In genomic region chr17:47568389-47568788, GRCm38 (mm10) we compare ENCODE assay signal across 16 mouse cellular contexts. TPM values are rescaled to one million over a fixed set of nuclear protein-coding genes. Genes with fewer than 3 reads are reported as not detected.
A peak's percentile ranks its signal among the peaks of the same experiment; 100 is the strongest.
DNase-seq lines count a peak whose midpoint lies in the region; ATAC-seq and TF ChIP-seq lines count a peak whose summit lies in the region.
"Had no signal": no experiment of that assay in that cellular context is flagged by ENCODE, and none has a peak within 500 bp of the region (broad histone marks: within the 10 kb centered on the region; RNA-seq: fewer than 3 reads in every experiment).

No protein-coding gene starts in this region.

- no peaks in the 10 kb centered on the region for H3K9me3 ChIP-seq in intestine, embryonic 16.5 days (ENCODE audit: control insufficient read depth, low read length)
- no peaks in the 10 kb centered on the region for H3K9me3 ChIP-seq in intestine, embryonic 15.5 days
- no peaks in the 10 kb centered on the region for H3K9me3 ChIP-seq in MEL (replicated peaks; ENCODE audit: insufficient read depth, low read length)
- no peaks in the 10 kb centered on the region for H3K9me3 ChIP-seq in liver, postnatal 0 days (ENCODE audit: low read length)
- H3K9me3 ChIP-seq in forebrain, embryonic 15.5 days, result no peaks in the 10 kb centered on the region
- H3K9me3 ChIP-seq: forebrain, embryonic 12.5 days; kidney, embryonic 15.5 days had no signal

- H3K36me3 ChIP-seq in intestine, embryonic 16.5 days (ENCODE audit: control insufficient read depth, insufficient read depth, low read length), result no peaks in the 10 kb centered on the region
- no peaks in the 10 kb centered on the region for H3K36me3 ChIP-seq in intestine, embryonic 15.5 days
- H3K36me3 ChIP-seq in MEL (ENCODE audit: control insufficient read depth in 1 of 2, insufficient read depth in 2 of 2, low read length in 2 of 2), result peaks cover 0 to 17% of the 10 kb centered on the region in 2 experiments; a peak in 2 of 4 replicates
- H3K36me3 ChIP-seq in liver, postnatal 0 days (replicated peaks; ENCODE audit: insufficient read depth, low read length), result peaks cover 4% of the 10 kb centered on the region; the same call in 1 of the 2 replicates
- no peaks in the 10 kb centered on the region for H3K36me3 ChIP-seq in forebrain, embryonic 15.5 days
- H3K36me3 ChIP-seq: forebrain, embryonic 12.5 days; kidney, embryonic 15.5 days had no signal

- peak; percentile 61 to 85; a peak in 3 of 4 replicates for TF ChIP-seq EP300 in MEL (IDR thresholded peaks at IDR 0.05; ENCODE audit: low read depth in 1 of 2, low read length in 2 of 2)
- peak; percentile 94 for TF ChIP-seq EP300 in liver, postnatal 0 days (IDR thresholded peaks at IDR 0.05; ENCODE audit: low read depth)

- 90% methylated on average over 3 of the region's 3 CpGs for WGBS in intestine, embryonic 16.5 days
- 90% methylated on average over 3 of the region's 3 CpGs for WGBS in intestine, embryonic 15.5 days
- WGBS in liver, postnatal 0 days (ENCODE audit: insufficient replicate concordance), result 67% methylated on average over 3 of the region's 3 CpGs
- 95% methylated on average over 3 of the region's 3 CpGs for WGBS in forebrain, embryonic 15.5 days

- no peak for TF ChIP-seq CTCF in MEL (IDR thresholded peaks at IDR 0.05 in 2 of 3, conservative IDR thresholded peaks at IDR 0.05 in 1 of 3; ENCODE audit: control insufficient read depth in 1 of 3, insufficient read depth in 1 of 3, low read depth in 2 of 3, low read length in 3 of 3, poor library complexity in 1 of 3, severe bottlenecking in 1 of 3)
- TF ChIP-seq CTCF in liver, postnatal 0 days (IDR thresholded peaks at IDR 0.05; ENCODE audit: low read depth), result no peak

- H3K4me3 ChIP-seq in intestine, embryonic 16.5 days (ENCODE audit: low read length), result no peak overlapping the region
- no peak overlapping the region for H3K4me3 ChIP-seq in intestine, embryonic 15.5 days (replicated peaks)
- no peak overlapping the region for H3K4me3 ChIP-seq in MEL (ENCODE audit: control insufficient read depth in 1 of 2, insufficient read depth in 1 of 2, low read depth in 2 of 2, low read length in 2 of 2)
- no peak overlapping the region for H3K4me3 ChIP-seq in liver, postnatal 0 days (ENCODE audit: low read depth, low read length)
- no peak overlapping the region for H3K4me3 ChIP-seq in forebrain, embryonic 15.5 days
- H3K4me3 ChIP-seq: forebrain, embryonic 12.5 days; kidney, embryonic 15.5 days had no signal

- no peak overlapping the region for H3K27ac ChIP-seq in intestine, embryonic 16.5 days (ENCODE audit: low read length)
- no peak overlapping the region for H3K27ac ChIP-seq in intestine, embryonic 15.5 days
- peak overlapping the region; percentile 23; the same call in 1 of the 2 replicates for H3K27ac ChIP-seq in MEL (ENCODE audit: control insufficient read depth, low read depth, low read length)
- peak overlapping the region; percentile 62 for H3K27ac ChIP-seq in liver, postnatal 0 days (ENCODE audit: low read depth)
- H3K27ac ChIP-seq in forebrain, embryonic 15.5 days (replicated peaks), result no peak overlapping the region
- H3K27ac ChIP-seq: forebrain, embryonic 12.5 days; macrophage had no signal

- H3K4me2 ChIP-seq in intestine, embryonic 16.5 days (ENCODE audit: low read depth, low read length), result no peak overlapping the region
- H3K4me2 ChIP-seq in intestine, embryonic 15.5 days (replicated peaks), result no peak overlapping the region
- peak overlapping the region; percentile 44 for H3K4me2 ChIP-seq in liver, postnatal 0 days (ENCODE audit: low read depth, low read length)
- H3K4me2 ChIP-seq in forebrain, embryonic 15.5 days (replicated peaks), result no peak overlapping the region
- H3K4me2 ChIP-seq: forebrain, embryonic 12.5 days; kidney, embryonic 15.5 days had no signal

- TF ChIP-seq POLR2A in MEL (IDR thresholded peaks at IDR 0.05; ENCODE audit: control insufficient read depth in 1 of 2, insufficient read depth in 1 of 2, low read depth in 1 of 2, low read length in 2 of 2, poor library complexity in 1 of 2), result no peak

- H3K27me3 ChIP-seq in intestine, embryonic 16.5 days (replicated peaks; ENCODE audit: control insufficient read depth, insufficient read depth, low read length), result no peaks in the 10 kb centered on the region
- H3K27me3 ChIP-seq in intestine, embryonic 15.5 days (replicated peaks), result no peaks in the 10 kb centered on the region
- H3K27me3 ChIP-seq in MEL (ENCODE audit: control insufficient read depth in 1 of 2, insufficient read depth in 2 of 2, low read length in 2 of 2), result no peaks in the 10 kb centered on the region
- H3K27me3 ChIP-seq in liver, postnatal 0 days (ENCODE audit: insufficient read depth, low read length), result no peaks in the 10 kb centered on the region
- H3K27me3 ChIP-seq in forebrain, embryonic 15.5 days, result no peaks in the 10 kb centered on the region
- H3K27me3 ChIP-seq: forebrain, embryonic 12.5 days; kidney, embryonic 15.5 days had no signal

- no peaks in the 10 kb centered on the region for H3K4me1 ChIP-seq in intestine, embryonic 16.5 days (ENCODE audit: control insufficient read depth, insufficient read depth, low read length)
- H3K4me1 ChIP-seq in intestine, embryonic 15.5 days (replicated peaks), result no peaks in the 10 kb centered on the region
- H3K4me1 ChIP-seq in MEL (ENCODE audit: control insufficient read depth in 1 of 2, insufficient read depth in 2 of 2, low read length in 2 of 2), result peaks cover 15 to 20% of the 10 kb centered on the region in 2 experiments
- peaks cover 20% of the 10 kb centered on the region for H3K4me1 ChIP-seq in liver, postnatal 0 days (ENCODE audit: insufficient read depth)
- H3K4me1 ChIP-seq in forebrain, embryonic 15.5 days, result peaks cover 4% of the 10 kb centered on the region
- H3K4me1 ChIP-seq: kidney, embryonic 15.5 days had no signal

- peak; percentile 71 for DNase-seq in MEL (ENCODE audit: low read depth, low spot score)
- no peak for DNase-seq in liver, postnatal 0 days
- no peak for DNase-seq in thymus, postnatal 36 days
- DNase-seq: cerebellum, adult 9-10 months; gastrocnemius, postnatal 14 days; left cerebral cortex, postnatal 4 days; lung, adult 18-20 months; thymus, postnatal 25 days had no signal

- H3K9ac ChIP-seq in intestine, embryonic 16.5 days (ENCODE audit: low read depth, low read length), result no peak overlapping the region
- no peak overlapping the region for H3K9ac ChIP-seq in intestine, embryonic 15.5 days
- H3K9ac ChIP-seq in MEL (ENCODE audit: control insufficient read depth, low read depth, low read length, poor library complexity, severe bottlenecking), result no peak overlapping the region
- H3K9ac ChIP-seq in liver, postnatal 0 days (replicated peaks), result 0 out of 2 replicates have a peak overlapping the region, but pooled peaks have one; percentile 16
- H3K9ac ChIP-seq in forebrain, embryonic 15.5 days (replicated peaks), result no peak overlapping the region
- H3K9ac ChIP-seq: forebrain, embryonic 12.5 days; kidney, embryonic 15.5 days had no signal

- no peaks in the 10 kb centered on the region for H3K79me2 ChIP-seq in MEL (ENCODE audit: control insufficient read depth, insufficient read depth, low read length, poor library complexity)

- peak; percentile 40; the same call in 1 of the 2 replicates for ATAC-seq in intestine, embryonic 16.5 days
- no peak; the same call in 1 of the 2 replicates for ATAC-seq in intestine, embryonic 15.5 days
- peak; percentile 90 for ATAC-seq in erythroid progenitor cell, adult 5-6 weeks (replicated peaks; ENCODE audit: low FRiP score, poor library complexity, severe bottlenecking)
- peak; percentile 86 for ATAC-seq in liver, postnatal 0 days
- ATAC-seq in cerebellum, adult (ENCODE audit: insufficient number of reproducible peaks, low FRiP score, low TSS enrichment), result no peak
- no peak for ATAC-seq in forebrain, embryonic 15.5 days (replicated peaks)

- no peak for TF ChIP-seq RAD21 in MEL (IDR thresholded peaks at IDR 0.05; ENCODE audit: low read depth, low read length)

RNA-seq across cellular contexts. Expression of gene Bysl, which starts 42.9 kb away (rescaled TPM):
- 17.7 and 22.0 TPM in 2 replicates for polyA plus RNA-seq in intestine, embryonic 16.5 days (2015; fragmentation: Nextera tagmentation; extraction: Ambion mirVana)
- 20.1 and 22.4 TPM in 2 replicates for polyA plus RNA-seq in intestine, embryonic 15.5 days (2015; fragmentation: Nextera tagmentation; extraction: Ambion mirVana)
- 60.2 and 69.3 TPM in 2 replicates for total RNA-seq in MEL (2012; rRNA removed)
- 10 to 100 TPM in 1 of 2 experiments, not detected in 1; 85.4 TPM for polyA plus RNA-seq in MEL (2012; ENCODE audit: insufficient read depth in 1 of 2, insufficient read length in 2 of 2, low read depth in 1 of 2, low replicate concordance in 2 of 2, missing spikeins in 1 of 2)
- total RNA-seq in erythroid progenitor cell, adult 5-6 weeks (2015; ENCODE audit: low replicate concordance), result 5.9 and 8.3 TPM in 2 replicates
- total RNA-seq in erythroid progenitor cell, adult 5-6 weeks (2017; ENCODE audit: low replicate concordance), result 8.4 and 10.4 TPM in 2 replicates
- polyA plus RNA-seq in liver, postnatal 0 days (2015; fragmentation: Nextera tagmentation; extraction: Ambion mirVana), result 8.9 and 10.6 TPM in 2 replicates
- 32.5 and 33.8 TPM in 2 replicates for polyA plus RNA-seq in forebrain, embryonic 15.5 days (2015; fragmentation: Nextera tagmentation; extraction: Ambion mirVana)

RNA-seq across cellular contexts. Expression of gene Med20, which starts 43.0 kb away (rescaled TPM):
- 40.4 and 41.4 TPM in 2 replicates for polyA plus RNA-seq in intestine, embryonic 16.5 days (2015; fragmentation: Nextera tagmentation; extraction: Ambion mirVana)
- polyA plus RNA-seq in intestine, embryonic 15.5 days (2015; fragmentation: Nextera tagmentation; extraction: Ambion mirVana), result 39.8 and 41.2 TPM in 2 replicates
- total RNA-seq in MEL (2012; rRNA removed), result 45.9 and 62.6 TPM in 2 replicates
- 10 to 100 TPM in 1 of 2 experiments, not detected in 1; 45.7 TPM for polyA plus RNA-seq in MEL (2012; ENCODE audit: insufficient read depth in 1 of 2, insufficient read length in 2 of 2, low read depth in 1 of 2, low replicate concordance in 2 of 2, missing spikeins in 1 of 2)
- 28.1 and 37.8 TPM in 2 replicates for total RNA-seq in erythroid progenitor cell, adult 5-6 weeks (2015; ENCODE audit: low replicate concordance)
- total RNA-seq in erythroid progenitor cell, adult 5-6 weeks (2017; ENCODE audit: low replicate concordance), result 36.5 and 63.2 TPM in 2 replicates
- polyA plus RNA-seq in liver, postnatal 0 days (2015; fragmentation: Nextera tagmentation; extraction: Ambion mirVana), result 13.5 and 14.4 TPM in 2 replicates
- 45.5 and 50.2 TPM in 2 replicates for polyA plus RNA-seq in forebrain, embryonic 15.5 days (2015; fragmentation: Nextera tagmentation; extraction: Ambion mirVana)

RNA-seq across cellular contexts. Expression of gene Gm20517, which starts 43.0 kb away (rescaled TPM):
- 0.73 and 0.78 TPM in 2 replicates for polyA plus RNA-seq in intestine, embryonic 16.5 days (2015; fragmentation: Nextera tagmentation; extraction: Ambion mirVana)
- polyA plus RNA-seq in intestine, embryonic 15.5 days (2015; fragmentation: Nextera tagmentation; extraction: Ambion mirVana), result 0.54 and 0.88 TPM in 2 replicates
- 1.1 and 2.9 TPM in 2 replicates for total RNA-seq in MEL (2012; rRNA removed)
- 1 to 10 TPM in 1 of 2 experiments, not detected in 1; 1.9 TPM for polyA plus RNA-seq in MEL (2012; ENCODE audit: insufficient read depth in 1 of 2, insufficient read length in 2 of 2, low read depth in 1 of 2, low replicate concordance in 2 of 2, missing spikeins in 1 of 2)
- 11.5 and 13.8 TPM in 2 replicates for total RNA-seq in erythroid progenitor cell, adult 5-6 weeks (2015; ENCODE audit: low replicate concordance)
- 9.5 and 18.9 TPM in 2 replicates for total RNA-seq in erythroid progenitor cell, adult 5-6 weeks (2017; ENCODE audit: low replicate concordance)
- polyA plus RNA-seq in liver, postnatal 0 days (2015; fragmentation: Nextera tagmentation; extraction: Ambion mirVana), result 0.79 and 0.82 TPM in 2 replicates
- polyA plus RNA-seq in forebrain, embryonic 15.5 days (2015; fragmentation: Nextera tagmentation; extraction: Ambion mirVana), result 2.2 and 3.0 TPM in 2 replicates

Comparison
In these comparisons a context has a peak if more than half of its experiments do, and no peak if none do; other contexts are left out.
1. ATAC-seq: peak in intestine, embryonic 16.5 days (single experiment), erythroid progenitor cell, adult 5-6 weeks (single experiment) and liver, postnatal 0 days (single experiment); none in intestine, embryonic 15.5 days (single experiment), cerebellum, adult (single experiment) and forebrain, embryonic 15.5 days (single experiment).
2. H3K27ac ChIP-seq: peak in MEL (single experiment) and liver, postnatal 0 days (single experiment); none in intestine, embryonic 16.5 days (single experiment), intestine, embryonic 15.5 days (single experiment) and forebrain, embryonic 15.5 days (single experiment).